Mouse (Mus musculus): ENCODE measurements at regions not wholly inside any gene's neighbourhood (a gene's known extent, or its start where the extent isn't known, plus 50 kb on each side); places are given as distances from the start of the nearest gene placed in this dataset.
"Not testable (repeated sequence)": the region's sequence is repeated elsewhere in the genome, so short reads cannot be mapped to it uniquely, and the experiment has no call there.

DNA sequence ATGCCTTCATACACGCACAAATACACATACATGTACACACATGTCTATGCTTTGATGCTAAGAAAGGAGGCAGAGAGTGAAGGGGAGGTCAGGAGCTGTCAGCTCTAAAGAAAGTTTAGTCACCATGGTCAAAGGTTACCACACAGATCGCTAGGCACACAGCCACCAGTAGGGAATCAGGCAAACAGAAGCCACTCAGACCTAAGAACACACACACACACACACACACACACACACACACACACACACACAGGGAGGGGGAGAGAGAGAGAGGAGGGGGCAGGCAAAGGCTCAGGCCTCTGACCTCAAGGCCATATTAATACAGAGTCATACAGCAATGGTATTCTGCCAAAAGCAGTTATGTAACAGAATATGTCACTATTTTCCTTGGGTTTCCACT lies 67.5 kb upstream of the Atxn1 start:
- DNase-seq (ENCODE audit: low spot score in 2 of 2): no peak

DNA sequence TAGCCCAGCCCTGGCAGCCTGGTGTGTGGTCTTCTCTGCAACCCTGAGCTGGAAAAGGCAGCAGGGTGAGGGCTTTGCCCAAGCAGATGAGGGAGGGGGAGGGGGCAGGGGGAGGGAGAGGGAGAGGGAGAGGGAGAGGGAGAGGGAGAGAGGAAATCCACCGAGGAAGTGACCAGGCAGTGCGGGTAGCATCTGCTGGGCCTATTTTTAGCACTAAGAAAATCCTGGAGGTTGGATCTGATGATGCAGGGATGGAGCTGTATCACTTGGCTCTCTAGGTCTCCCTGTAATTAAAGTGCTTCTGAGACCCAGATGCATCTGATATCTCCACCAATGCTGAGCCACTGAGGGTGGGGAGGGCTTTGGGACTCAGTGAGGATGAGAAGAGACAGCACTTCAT lies 61.2 kb upstream of the Atxn1 start:
- no peak for DNase-seq (ENCODE audit: low spot score in 2 of 2)

DNA sequence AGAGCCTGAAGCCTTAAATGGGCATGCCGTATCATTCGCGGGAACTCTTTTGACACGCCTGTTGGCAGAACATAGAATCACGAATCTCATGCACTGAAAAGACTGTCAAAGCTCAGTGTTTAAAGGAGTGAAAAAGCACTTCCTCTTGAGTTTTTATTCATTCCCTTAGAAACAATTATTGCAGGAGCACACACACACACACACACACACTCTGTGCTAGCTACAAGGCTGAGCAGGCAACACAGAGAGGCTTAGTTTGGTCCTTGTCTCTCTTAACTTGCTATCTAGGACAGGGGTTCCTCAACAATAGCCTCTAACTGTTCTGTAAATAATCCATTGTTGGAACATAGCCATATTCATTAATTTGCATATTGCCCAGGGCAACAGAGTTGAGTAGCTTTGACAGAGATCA lies 58.8 kb upstream of the Atxn1 start:
- DNase-seq (ENCODE audit: low spot score in 2 of 2): no peak

DNA sequence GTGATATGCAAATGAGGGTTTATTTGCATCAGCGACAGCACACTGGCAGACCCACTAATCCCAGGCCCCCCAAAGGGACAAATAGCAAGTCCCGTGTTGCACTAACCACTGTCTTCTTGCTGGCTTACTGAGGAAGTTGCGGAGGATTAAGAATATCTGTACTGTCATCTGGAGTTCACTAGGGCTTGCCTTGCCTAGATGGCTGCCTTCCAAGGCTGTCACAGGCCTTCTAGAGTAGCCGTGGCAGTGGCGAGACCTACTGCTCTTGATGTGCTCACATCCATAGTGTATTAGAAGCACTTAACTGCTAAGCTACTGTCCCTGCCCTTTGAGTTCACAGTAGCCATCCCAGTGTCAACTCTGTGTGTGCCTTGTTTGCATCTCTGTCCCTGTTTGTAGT lies 58.4 kb upstream of the Atxn1 start:
- no peak for DNase-seq (ENCODE audit: low spot score in 2 of 2)

DNA sequence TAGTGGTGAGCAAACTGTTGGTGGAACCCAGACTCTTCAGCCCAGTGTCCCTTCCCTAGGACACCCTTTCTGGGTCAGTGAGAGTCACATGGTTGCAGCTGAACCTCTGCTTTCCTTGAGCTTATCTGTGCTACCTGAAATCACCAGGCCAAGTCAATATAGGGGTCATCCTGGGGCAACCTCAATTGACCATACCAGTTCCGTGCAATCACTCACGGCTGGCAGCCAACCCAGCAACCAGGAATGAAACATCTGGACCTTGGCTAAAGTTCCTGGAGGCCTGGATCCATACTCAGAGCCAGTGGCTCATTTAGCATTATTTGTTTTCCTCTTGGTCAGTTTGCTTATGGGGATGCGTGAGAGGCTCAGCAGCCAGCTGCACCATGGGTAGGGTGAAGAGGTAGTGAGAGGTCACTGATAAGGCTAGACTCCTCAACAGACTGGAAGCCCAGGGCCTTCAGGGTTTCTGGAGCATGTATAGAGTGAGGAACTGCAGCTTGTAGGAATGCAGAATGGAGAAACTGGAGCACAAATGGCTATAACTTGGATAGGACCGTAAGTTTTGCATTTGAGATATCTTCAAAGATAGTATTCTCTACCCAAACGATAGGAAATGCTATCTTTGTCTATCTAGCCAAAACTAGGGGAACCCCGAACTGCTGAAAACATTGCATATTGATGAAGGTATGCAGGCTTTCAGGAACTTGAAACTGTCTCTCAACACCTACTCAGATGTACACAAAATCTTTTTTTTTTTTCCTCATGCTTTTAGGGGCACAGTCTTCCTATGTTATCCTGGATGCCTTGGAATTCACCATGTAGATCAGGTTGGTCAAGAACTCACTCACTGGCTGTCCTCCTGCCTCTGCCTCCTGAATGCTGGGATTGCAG lies 56.4 kb upstream of the Atxn1 start:
- no peak for DNase-seq (ENCODE audit: low spot score in 2 of 2)

DNA sequence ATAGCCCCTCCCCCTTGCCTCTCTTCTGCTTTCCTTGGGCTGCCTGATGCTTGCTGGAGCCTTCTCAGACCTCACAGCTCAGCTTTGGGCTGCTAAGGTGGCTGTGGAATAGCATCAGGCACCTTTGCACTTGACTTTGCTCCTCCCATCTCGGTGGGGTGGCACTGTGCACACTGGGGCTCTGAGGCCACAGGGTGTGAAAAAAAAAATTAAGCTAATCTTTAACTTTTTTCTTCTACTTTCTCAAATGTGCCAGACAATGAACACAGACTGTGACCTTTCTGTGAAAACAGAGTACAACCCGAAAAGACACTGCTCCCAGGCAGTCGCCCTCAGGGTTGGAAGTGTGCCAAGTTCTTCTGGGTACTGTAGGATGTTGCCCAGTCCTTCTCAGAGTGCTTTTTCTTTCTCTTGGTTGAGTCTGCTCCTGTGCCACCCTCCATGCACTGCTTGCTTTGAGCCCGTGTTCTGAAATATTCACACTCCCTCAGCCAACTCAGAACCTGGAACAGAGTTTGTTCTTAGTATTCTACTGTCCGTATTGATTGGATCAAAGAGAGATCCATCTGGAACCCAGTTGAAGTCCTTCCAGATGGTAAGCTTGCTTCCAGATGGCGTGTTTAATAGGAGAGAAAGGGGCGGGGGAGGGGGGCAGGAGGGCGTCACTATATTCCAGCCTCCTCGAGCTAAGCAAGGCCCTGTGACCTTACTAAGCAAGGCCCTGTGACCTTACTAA lies 54.8 kb upstream of the Atxn1 start:
- no peak for DNase-seq (ENCODE audit: low spot score in 2 of 2)

DNA sequence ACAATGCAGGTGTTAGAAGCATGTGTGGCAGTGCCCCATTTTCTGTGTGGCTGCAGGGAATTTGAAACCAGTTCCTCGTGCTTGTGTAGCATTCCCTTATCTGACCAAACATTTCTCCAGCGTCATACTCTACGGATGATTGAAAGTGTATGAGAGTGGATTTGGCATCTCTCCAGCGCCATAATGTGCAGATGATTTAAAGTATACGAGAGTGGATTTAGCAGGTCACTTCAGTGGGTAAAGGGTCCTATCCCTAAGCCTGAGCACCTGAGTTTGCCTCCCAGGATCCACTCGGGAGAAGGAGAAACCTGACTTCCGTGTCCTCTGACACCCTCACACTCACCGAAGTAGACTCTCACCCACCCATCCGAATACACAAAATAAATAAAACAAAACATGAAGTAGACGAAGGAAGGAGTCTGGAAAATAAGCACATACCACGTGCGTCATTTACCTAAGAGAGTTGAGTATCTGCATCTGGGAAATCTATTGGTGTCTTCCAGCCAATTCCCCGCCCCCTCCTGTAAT lies 54.2 kb upstream of the Atxn1 start:
- no peak for DNase-seq (ENCODE audit: low spot score in 2 of 2)

DNA sequence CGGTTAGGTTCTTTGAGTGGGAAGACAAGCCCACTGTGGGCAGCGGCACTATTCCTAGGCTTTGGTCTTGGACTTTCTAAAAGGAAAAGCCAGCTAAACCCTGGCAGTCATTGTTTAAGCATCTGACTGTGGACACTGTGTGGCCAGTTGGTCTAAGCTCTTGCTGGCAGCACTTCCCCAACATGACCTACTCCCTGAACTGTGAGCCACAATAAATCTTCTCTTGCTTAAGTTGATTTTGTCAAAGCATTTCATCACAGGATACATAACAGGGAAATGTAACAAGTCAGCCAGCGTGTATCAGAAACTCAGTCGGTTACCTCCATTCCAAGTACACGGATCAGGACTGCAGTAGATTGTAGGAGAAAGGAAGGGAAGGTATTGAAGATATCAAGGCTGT lies 52.9 kb upstream of the Atxn1 start:
- DNase-seq (ENCODE audit: low spot score in 2 of 2): no peak

DNA sequence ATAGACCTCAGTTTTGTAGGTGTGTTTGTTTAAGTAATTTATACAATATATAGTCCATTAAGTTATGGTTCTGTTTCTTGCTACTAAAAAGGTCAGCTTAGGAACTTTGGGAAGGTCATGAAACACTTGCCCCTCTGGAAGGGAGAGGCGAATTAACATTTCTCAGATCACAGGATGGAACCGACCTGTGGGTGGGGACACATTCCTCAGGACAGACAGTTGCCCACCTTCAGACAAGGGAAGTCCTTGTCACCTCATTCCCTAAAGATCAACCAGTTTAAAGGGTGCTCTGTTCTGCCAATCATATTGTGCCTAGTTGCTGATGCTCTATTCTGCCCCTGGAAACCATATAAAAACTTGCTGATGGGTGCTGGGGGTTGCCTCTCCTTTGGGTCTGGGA lies 52.2 kb upstream of the Atxn1 start:
- DNase-seq (ENCODE audit: low spot score in 2 of 2): not testable (repeated sequence)

DNA sequence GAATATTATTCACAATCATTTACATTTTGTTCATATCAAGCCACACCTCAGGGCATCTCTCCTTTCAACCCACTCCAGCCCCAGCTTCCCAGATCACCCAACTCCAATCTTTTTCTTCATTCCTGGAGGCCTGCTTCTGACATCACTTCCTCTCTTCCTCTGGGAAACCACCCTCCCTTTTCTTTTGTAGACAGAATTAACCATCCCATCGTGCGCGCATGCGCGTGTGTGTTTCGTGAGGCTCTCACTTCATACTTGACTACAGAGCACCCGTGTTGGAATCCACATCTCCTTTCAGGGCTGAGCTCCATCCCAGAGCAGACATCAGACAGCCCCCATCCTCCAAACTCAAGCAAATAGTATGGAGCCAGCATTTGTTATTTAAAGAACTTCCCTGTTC lies 50.4 kb upstream of the Atxn1 start:
- no peak for DNase-seq (ENCODE audit: low spot score in 2 of 2)

DNA sequence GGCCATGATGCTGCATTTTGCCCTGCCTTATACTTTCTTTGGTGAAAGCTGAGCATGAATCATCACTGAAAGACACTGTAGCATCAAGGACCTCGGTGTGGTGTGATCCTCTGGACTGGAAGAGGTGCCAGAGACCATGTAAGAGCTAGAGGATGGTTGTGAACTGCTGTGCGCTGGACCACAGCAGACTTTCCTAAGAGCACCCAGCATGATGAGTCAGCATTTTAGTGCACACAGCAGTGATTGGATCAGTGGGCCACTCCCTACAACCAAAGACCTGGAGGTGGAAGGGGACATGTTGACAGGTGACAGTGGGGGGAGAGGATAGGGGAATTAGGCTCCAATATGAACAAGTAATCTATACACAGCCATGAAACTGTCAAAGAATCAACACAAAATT lies 49.8 kb upstream of the Atxn1 start:
- DNase-seq (ENCODE audit: low spot score in 2 of 2): no peak
